Mouse (Mus musculus): ENCODE data around the gene Borcs6.

- TF ChIP-seq POLR2A (IDR thresholded peaks at IDR 0.05; ENCODE audit: control insufficient read depth, low read depth, low read length): no peak
- no peak for TF ChIP-seq CTCF (IDR thresholded peaks at IDR 0.05; ENCODE audit: control insufficient read depth, insufficient read depth, insufficient replicate concordance, low read depth, low read length)
Observed at GRCm38 (mm10) chr11:69106299-69106698, 46.8 kb downstream of the Borcs6 start.
